8 mouse cellular contexts compared by ENCODE assay signal in the genomic region with DNA sequence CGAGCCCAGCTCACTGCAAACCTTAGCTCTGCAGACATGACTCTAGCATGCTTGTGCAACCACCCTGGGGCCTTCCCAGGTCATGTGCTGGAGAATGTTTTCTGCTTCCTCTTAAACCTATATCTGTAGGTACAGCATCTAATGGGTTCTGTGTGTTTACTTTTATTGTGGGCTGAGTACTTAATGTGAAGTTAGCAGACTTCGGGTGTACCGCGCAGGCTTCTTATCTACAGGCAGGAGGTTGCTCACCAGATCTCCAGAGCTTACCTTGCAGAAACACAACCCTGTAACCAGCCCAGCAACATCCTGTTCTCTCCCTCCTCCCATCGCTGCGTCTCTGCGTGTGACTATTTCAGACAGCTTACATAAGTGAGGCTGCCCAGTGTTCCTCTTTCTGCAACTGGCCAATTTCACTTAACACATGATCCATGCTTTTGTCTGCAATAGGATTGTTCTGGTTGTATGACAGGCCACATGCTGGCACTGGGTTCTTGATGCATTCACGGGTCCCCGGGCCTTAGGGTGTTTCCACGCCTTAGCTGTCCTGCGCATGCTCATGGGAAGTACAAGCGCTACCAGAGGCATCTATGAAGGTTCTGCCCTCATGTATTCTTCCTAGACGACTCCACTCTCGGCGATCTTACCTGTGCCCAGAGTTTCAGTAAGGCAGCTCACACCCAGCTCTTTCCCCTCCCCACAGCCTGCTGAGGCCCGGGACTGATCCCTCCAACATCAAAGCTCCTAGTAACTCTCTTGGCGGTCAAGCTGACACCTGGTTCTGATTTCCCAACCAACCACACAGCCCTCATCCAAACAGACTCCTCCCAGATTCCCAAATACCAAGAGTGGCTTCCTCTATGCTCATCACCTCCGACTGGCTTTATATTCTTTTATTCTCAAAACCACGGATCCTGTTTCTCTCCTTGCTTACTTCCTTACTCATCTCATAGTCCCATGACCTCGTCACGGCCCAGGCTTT.
DNase-seq lines count a peak whose midpoint lies in the region; ATAC-seq lines count a peak whose summit lies in the region.

No protein-coding gene starts in this region.

- H3K4me1 ChIP-seq in midbrain, embryonic 14.5 days (ENCODE audit: control insufficient read depth, insufficient read depth, low read length) = 0 out of 2 replicates have a peak, but pooled peaks cover 3% of the 10 kb centered on the region
- peaks cover 37% of the 10 kb centered on the region for H3K4me1 ChIP-seq in kidney, embryonic 15.5 days

- no peak overlapping the region for H3K4me3 ChIP-seq in midbrain, embryonic 14.5 days (replicated peaks; ENCODE audit: low read depth, low read length)
- no peak overlapping the region for H3K4me3 ChIP-seq in kidney, embryonic 15.5 days (replicated peaks)

- H3K4me2 ChIP-seq in midbrain, embryonic 14.5 days (ENCODE audit: low read length) = no peak overlapping the region
- H3K4me2 ChIP-seq in kidney, embryonic 15.5 days = no peak overlapping the region

- H3K9me3 ChIP-seq in midbrain, embryonic 14.5 days (ENCODE audit: control insufficient read depth, low read length) = no peaks in the 10 kb centered on the region
- H3K9me3 ChIP-seq in kidney, embryonic 15.5 days (replicated peaks) = no peaks in the 10 kb centered on the region

- H3K36me3 ChIP-seq in midbrain, embryonic 14.5 days (ENCODE audit: control insufficient read depth, insufficient read depth, low read length) = no peaks in the 10 kb centered on the region
- H3K36me3 ChIP-seq in kidney, embryonic 15.5 days = no peaks in the 10 kb centered on the region

- H3K27me3 ChIP-seq in midbrain, embryonic 14.5 days (ENCODE audit: control insufficient read depth, insufficient read depth, low read length) = no peaks in the 10 kb centered on the region
- no peaks in the 10 kb centered on the region for H3K27me3 ChIP-seq in kidney, embryonic 15.5 days

- H3K9ac ChIP-seq in midbrain, embryonic 14.5 days (replicated peaks; ENCODE audit: low read length) = no peak overlapping the region
- H3K9ac ChIP-seq in kidney, embryonic 15.5 days = no peak overlapping the region

- H3K27ac ChIP-seq in midbrain, embryonic 14.5 days (replicated peaks; ENCODE audit: low read depth, low read length) = no peak overlapping the region
- no peak overlapping the region for H3K27ac ChIP-seq in kidney, embryonic 15.5 days

- ATAC-seq in inflammation-experienced regulatory T-cells, adult 6 months = peak; percentile 75
- ATAC-seq in megakaryocyte-erythroid progenitor cell, adult 5-6 weeks (replicated peaks; ENCODE audit: low FRiP score, low TSS enrichment, poor library complexity, severe bottlenecking) = peak; percentile 72
- ATAC-seq in midbrain, embryonic 14.5 days (ENCODE audit: low FRiP score, low TSS enrichment) = no peak
- ATAC-seq in kidney, embryonic 15.5 days (replicated peaks; ENCODE audit: low FRiP score) = no peak

- peak; percentile 52 for DNase-seq in kidney, adult 9 months
- no peak for DNase-seq in kidney, adult 11 months
- DNase-seq in NIH3T3 (ENCODE audit: low read depth) = peak; percentile 83
- DNase-seq in midbrain, embryonic 14.5 days = no peak
- DNase-seq in cerebellum, adult 9-11 months = no peak

- WGBS in midbrain, embryonic 14.5 days = 88% methylated on average over 21 of the region's 21 CpGs
- WGBS in kidney, embryonic 15.5 days = 80% methylated on average over 21 of the region's 21 CpGs

Comparison
In these comparisons a context has a peak if more than half of its experiments do, and no peak if none do; other contexts are left out.
1. DNase-seq: peak in kidney, adult 9 months (single experiment) and NIH3T3 (single experiment); none in kidney, adult 11 months (single experiment), midbrain, embryonic 14.5 days (single experiment) and cerebellum, adult 9-11 months (single experiment).
2. ATAC-seq: peak in inflammation-experienced regulatory T-cells, adult 6 months (single experiment) and megakaryocyte-erythroid progenitor cell, adult 5-6 weeks (single experiment); none in midbrain, embryonic 14.5 days (single experiment) and kidney, embryonic 15.5 days (single experiment).